ENCODE assay signal across 19 mouse cellular contexts in the genomic region with DNA sequence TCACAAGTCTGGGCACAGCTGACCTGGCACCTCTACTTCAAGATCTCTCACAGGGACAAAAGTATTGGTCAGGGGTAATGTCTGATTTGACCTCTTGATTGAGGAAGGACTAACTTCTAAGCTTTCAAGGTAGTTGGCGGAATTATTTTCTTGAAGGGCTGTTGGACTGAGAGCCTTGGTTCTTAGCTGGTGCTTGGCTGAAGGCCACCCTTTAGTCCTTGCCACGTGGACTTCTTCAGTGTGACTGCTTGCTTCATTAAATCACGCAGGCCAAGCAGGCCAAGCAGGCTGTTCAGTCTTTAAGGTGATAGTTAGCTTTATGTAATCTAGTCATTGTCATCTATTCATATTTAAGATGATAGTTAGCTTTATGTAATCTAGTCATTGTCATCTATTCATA. TPM values are rescaled to one million over a fixed set of nuclear protein-coding genes. Genes with fewer than 3 reads are reported as not detected.
A peak's percentile ranks its signal among the peaks of the same experiment; 100 is the strongest.
DNase-seq lines count a peak whose midpoint lies in the region; ATAC-seq lines count a peak whose summit lies in the region.
"Had no signal": no experiment of that assay in that cellular context is flagged by ENCODE, and none has a peak within 500 bp of the region (broad histone marks: within the 10 kb centered on the region; RNA-seq: fewer than 3 reads in every experiment).

No protein-coding gene starts in this region.

- no peaks in the 10 kb centered on the region for H3K9me3 ChIP-seq in kidney, embryonic 15.5 days (replicated peaks)
- H3K9me3 ChIP-seq in hindbrain, embryonic 16.5 days (ENCODE audit: control insufficient read depth, low read length) = no peaks in the 10 kb centered on the region
- H3K9me3 ChIP-seq: forebrain, embryonic 13.5 days; heart, embryonic 15.5 days; liver, embryonic 12.5 days; lung, embryonic 15.5 days; midbrain, embryonic 15.5 days had no signal

- DNase-seq in cerebellum, postnatal 10 days = peak; percentile 39 to 55
- no peak for DNase-seq in cerebellum, adult 8-10 months
- DNase-seq in kidney, adult 8-10 months = peak; percentile 47 to 60
- DNase-seq in urinary bladder, postnatal 25 days (ENCODE audit: low spot score) = peak; percentile 7
- DNase-seq in urinary bladder, postnatal 4 days (ENCODE audit: low spot score in 2 of 2) = no peak
- peak; percentile 21 for DNase-seq in skeletal muscle tissue, adult 2 months (ENCODE audit: low read depth, low spot score)
- DNase-seq: gastrocnemius, postnatal 14 days; layer of hippocampus, adult 9-11 months; thymus, postnatal 14 days had no signal

- no peak for ATAC-seq in kidney, embryonic 15.5 days (replicated peaks; ENCODE audit: low FRiP score)
- ATAC-seq in hindbrain, embryonic 16.5 days = no peak
- ATAC-seq: forebrain, embryonic 13.5 days; liver, embryonic 12.5 days; midbrain, embryonic 15.5 days had no signal

- H3K36me3 ChIP-seq in kidney, embryonic 15.5 days = no peaks in the 10 kb centered on the region
- no peaks in the 10 kb centered on the region for H3K36me3 ChIP-seq in hindbrain, embryonic 16.5 days (ENCODE audit: control insufficient read depth, insufficient read depth, low read length)
- H3K36me3 ChIP-seq: heart, embryonic 15.5 days; lung, embryonic 15.5 days; midbrain, embryonic 15.5 days had no signal

- peaks cover 4% of the 10 kb centered on the region; the same call in 1 of the 2 replicates for H3K4me1 ChIP-seq in kidney, embryonic 15.5 days
- no peaks in the 10 kb centered on the region for H3K4me1 ChIP-seq in hindbrain, embryonic 16.5 days (ENCODE audit: control insufficient read depth, insufficient read depth, low read depth, low read length)
- H3K4me1 ChIP-seq: forebrain, embryonic 13.5 days; heart, embryonic 15.5 days; lung, embryonic 15.5 days; midbrain, embryonic 15.5 days had no signal

- no peaks in the 10 kb centered on the region for H3K27me3 ChIP-seq in kidney, embryonic 15.5 days
- no peaks in the 10 kb centered on the region for H3K27me3 ChIP-seq in hindbrain, embryonic 16.5 days (replicated peaks; ENCODE audit: control insufficient read depth, insufficient read depth, low read length)
- H3K27me3 ChIP-seq: forebrain, embryonic 13.5 days; heart, embryonic 15.5 days; liver, embryonic 12.5 days; lung, embryonic 15.5 days; midbrain, embryonic 15.5 days had no signal

- WGBS in kidney, embryonic 15.5 days = 90% methylated on average over 3 of the region's 3 CpGs
- WGBS in hindbrain, embryonic 16.5 days = 75% methylated on average over 3 of the region's 3 CpGs

- H3K9ac ChIP-seq in kidney, embryonic 15.5 days = no peak overlapping the region
- no peak overlapping the region for H3K9ac ChIP-seq in hindbrain, embryonic 16.5 days (ENCODE audit: low read depth, low read length)
- H3K9ac ChIP-seq: forebrain, embryonic 13.5 days; heart, embryonic 15.5 days; liver, embryonic 12.5 days; lung, embryonic 15.5 days; midbrain, embryonic 15.5 days had no signal

- no peak overlapping the region for H3K4me3 ChIP-seq in kidney, embryonic 15.5 days (replicated peaks)
- H3K4me3 ChIP-seq in hindbrain, embryonic 16.5 days (ENCODE audit: low read length) = no peak overlapping the region
- H3K4me3 ChIP-seq: forebrain, embryonic 13.5 days; heart, embryonic 15.5 days; left cerebral cortex, adult 2 months; liver, embryonic 12.5 days; lung, embryonic 15.5 days; midbrain, embryonic 15.5 days; myocyte had no signal

- no peak overlapping the region for H3K27ac ChIP-seq in kidney, embryonic 15.5 days
- H3K27ac ChIP-seq in hindbrain, embryonic 16.5 days (ENCODE audit: low read depth, low read length) = no peak overlapping the region
- H3K27ac ChIP-seq: forebrain, embryonic 13.5 days; heart, embryonic 15.5 days; kidney, postnatal 0 days; left cerebral cortex, adult 2 months; liver, embryonic 12.5 days; lung, embryonic 15.5 days; midbrain, embryonic 15.5 days had no signal

- H3K4me2 ChIP-seq in kidney, embryonic 15.5 days = no peak overlapping the region
- no peak overlapping the region for H3K4me2 ChIP-seq in hindbrain, embryonic 16.5 days (ENCODE audit: low read length)
- H3K4me2 ChIP-seq: forebrain, embryonic 13.5 days; heart, embryonic 15.5 days; liver, embryonic 12.5 days; lung, embryonic 15.5 days; midbrain, embryonic 15.5 days had no signal

RNA-seq across cellular contexts. Expression of gene Btrc, which starts 49.2 kb away (rescaled TPM):
- polyA plus RNA-seq in kidney, embryonic 15.5 days (2015; fragmentation: Nextera tagmentation; extraction: Ambion mirVana) = 47.8 and 49.3 TPM in 2 replicates
- 63.4 and 69.2 TPM in 2 replicates for polyA plus RNA-seq in hindbrain, embryonic 16.5 days (2015; fragmentation: Nextera tagmentation; extraction: Ambion mirVana)

Comparison
In these comparisons a context has a peak if more than half of its experiments do, and no peak if none do; other contexts are left out.
1. DNase-seq: peak in cerebellum, postnatal 10 days (2 of 2), kidney, adult 8-10 months (2 of 2), urinary bladder, postnatal 25 days (single experiment) and skeletal muscle tissue, adult 2 months (single experiment); none in cerebellum, adult 8-10 months (single experiment) and urinary bladder, postnatal 4 days (0 of 2).